8 mouse cellular contexts compared by ENCODE assay signal in the genomic region with DNA sequence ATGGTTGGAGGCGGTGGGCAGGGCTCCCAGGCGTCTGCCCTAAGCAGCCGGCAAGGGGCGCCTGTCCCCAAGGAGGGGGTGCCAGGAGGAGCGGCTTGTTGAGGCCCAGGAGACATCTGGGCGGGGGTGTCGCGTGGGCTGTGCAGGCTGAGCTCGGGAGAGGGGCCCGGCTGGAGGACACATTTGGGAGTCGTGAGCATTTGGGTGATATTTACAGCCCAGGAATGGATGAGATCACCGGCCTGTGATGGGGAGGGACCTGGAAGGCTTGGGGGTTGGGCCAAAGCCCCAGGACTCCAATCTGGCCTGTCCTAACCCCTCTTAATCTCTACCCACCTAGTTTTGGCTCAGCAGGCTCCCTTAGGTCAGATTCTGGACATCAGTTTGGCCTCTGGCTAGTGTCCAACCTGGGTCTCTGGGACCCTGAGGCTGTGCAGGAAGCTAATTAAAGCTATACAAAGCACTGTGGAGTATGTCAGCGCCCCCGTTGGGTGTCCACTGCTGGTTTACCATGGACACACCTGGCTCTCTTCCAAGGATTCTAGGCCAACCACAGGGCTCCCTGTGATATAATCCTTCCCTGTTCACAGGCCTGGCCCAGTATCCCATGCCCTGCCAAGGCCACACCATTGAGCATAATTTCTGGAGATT. TPM values are rescaled to one million over a fixed set of nuclear protein-coding genes. Genes with fewer than 3 reads are reported as not detected.
A peak's percentile ranks its signal among the peaks of the same experiment; 100 is the strongest.
DNase-seq lines count a peak whose midpoint lies in the region; ATAC-seq and TF ChIP-seq lines count a peak whose summit lies in the region.

No protein-coding gene starts in this region.

- no peaks in the 10 kb centered on the region; the same call in 1 of the 2 replicates for H3K27me3 ChIP-seq in lung, embryonic 15.5 days
- no peaks in the 10 kb centered on the region for H3K27me3 ChIP-seq in neural tube, embryonic 14.5 days (ENCODE audit: control insufficient read depth, insufficient read depth, low read length)

- no peak for TF ChIP-seq POLR2A in lung, adult 2 months (IDR thresholded peaks at IDR 0.05; ENCODE audit: borderline replicate concordance, extremely low read depth, low read depth, low read length)

- H3K9me3 ChIP-seq in lung, embryonic 15.5 days: no peaks in the 10 kb centered on the region
- H3K9me3 ChIP-seq in neural tube, embryonic 14.5 days (ENCODE audit: control insufficient read depth, low read length): no peaks in the 10 kb centered on the region

- DNase-seq in lung, adult 2 months: no peak
- peak; percentile 78 to 82 for DNase-seq in cerebellum, adult 18-20 months
- DNase-seq in gastrocnemius, postnatal 10 days: peak; percentile 34
- peak; percentile 85 to 92 for DNase-seq in layer of hippocampus, postnatal 14 days (ENCODE audit: low spot score in 2 of 2)
- DNase-seq in spleen, adult 18-20 months: no peak
- no peak for DNase-seq in thymus, postnatal 14 days

- peak; percentile 25; the same call in 1 of the 2 replicates for ATAC-seq in lung, embryonic 15.5 days (ENCODE audit: borderline replicate concordance, extremely low read depth, low FRiP score, low TSS enrichment)
- ATAC-seq in neural tube, embryonic 14.5 days (ENCODE audit: low read depth): peak; percentile 23; the same call in 1 of the 2 replicates

- no peak for TF ChIP-seq CTCF in lung, adult 2 months (IDR thresholded peaks at IDR 0.05; ENCODE audit: insufficient read depth, low read length)

- H3K4me1 ChIP-seq in lung, embryonic 15.5 days: peaks cover 10% of the 10 kb centered on the region
- H3K4me1 ChIP-seq in lung, adult 2 months (ENCODE audit: control insufficient read depth, insufficient read depth, low read length): no peaks in the 10 kb centered on the region
- peaks cover 35% of the 10 kb centered on the region for H3K4me1 ChIP-seq in neural tube, embryonic 14.5 days (ENCODE audit: control insufficient read depth, insufficient read depth, low read length)

- no peak overlapping the region for H3K9ac ChIP-seq in lung, embryonic 15.5 days
- H3K9ac ChIP-seq in neural tube, embryonic 14.5 days (replicated peaks; ENCODE audit: low read depth, low read length): no peak overlapping the region

- no peak overlapping the region for H3K4me2 ChIP-seq in lung, embryonic 15.5 days
- H3K4me2 ChIP-seq in neural tube, embryonic 14.5 days (ENCODE audit: low read depth, low read length): no peak overlapping the region

- H3K27ac ChIP-seq in lung, embryonic 15.5 days: no peak overlapping the region
- H3K27ac ChIP-seq in neural tube, embryonic 14.5 days (ENCODE audit: low read depth, low read length): peak overlapping the region; percentile 52

- no peak overlapping the region for H3K4me3 ChIP-seq in lung, embryonic 15.5 days
- no peak overlapping the region for H3K4me3 ChIP-seq in lung, adult 2 months (replicated peaks; ENCODE audit: extremely low read depth, low read depth, low read length)
- H3K4me3 ChIP-seq in neural tube, embryonic 14.5 days (ENCODE audit: low read depth, low read length): no peak overlapping the region

- WGBS in lung, embryonic 15.5 days: 24% methylated on average over 14 of the region's 14 CpGs
- WGBS in lung, adult 2 months: 28% methylated on average over 14 of the region's 14 CpGs
- WGBS in neural tube, embryonic 14.5 days: 29% methylated on average over 14 of the region's 14 CpGs

- H3K36me3 ChIP-seq in lung, embryonic 15.5 days: no peaks in the 10 kb centered on the region
- 0 out of 2 replicates have a peak, but pooled peaks cover 3% of the 10 kb centered on the region for H3K36me3 ChIP-seq in neural tube, embryonic 14.5 days (ENCODE audit: control insufficient read depth, insufficient read depth, low read length)

RNA-seq across cellular contexts. Expression of gene Rtn4r, which starts 27.2 kb away (rescaled TPM):
- polyA plus RNA-seq in lung, embryonic 15.5 days (2015; fragmentation: Nextera tagmentation; extraction: Ambion mirVana): 0.74 and 0.90 TPM in 2 replicates
- polyA plus RNA-seq in lung, adult 2 months (2012; rRNA removed): 1.1 and 1.4 TPM in 2 replicates
- under 1 TPM; 0.38 to 0.52 TPM for total RNA-seq in gastrocnemius, postnatal 10 days (2021)
- total RNA-seq in layer of hippocampus, postnatal 14 days (2021): 10 to 100 TPM; 77.1 to 85.6 TPM
- polyA plus RNA-seq in neural tube, embryonic 14.5 days (2014; fragmentation: Nextera tagmentation; extraction: Ambion mirVana): 27.4 and 36.4 TPM in 2 replicates

Comparison
In these comparisons a context has a peak if more than half of its experiments do, and no peak if none do; other contexts are left out.
1. DNase-seq: peak in cerebellum, adult 18-20 months (2 of 2), gastrocnemius, postnatal 10 days (single experiment) and layer of hippocampus, postnatal 14 days (2 of 2); none in lung, adult 2 months (single experiment), spleen, adult 18-20 months (0 of 2) and thymus, postnatal 14 days (single experiment).
2. RNA of gene Rtn4r, which starts 27.2 kb away (polyA plus RNA-seq): 27.4 to 36.4 TPM in neural tube, embryonic 14.5 days; 1.1 to 1.4 TPM in lung, adult 2 months and 0.74 to 0.90 TPM in lung, embryonic 15.5 days; every median in the first group is over 10 times any median in the second.